Mouse (Mus musculus): ENCODE data around the gene Gata5. TPM values are rescaled to one million over a fixed set of nuclear protein-coding genes. Genes with fewer than 3 reads are reported as not detected.

The Gata5 gene
- polyA plus RNA-seq, 1 experiment = not detected

- 84% methylated on average over 1 of the region's 1 CpGs for WGBS
- TF ChIP-seq POLR2A (IDR thresholded peaks at IDR 0.05; ENCODE audit: borderline replicate concordance, control insufficient read depth, low read depth, low read length) = no peak
- no peak for TF ChIP-seq CTCF (IDR thresholded peaks at IDR 0.05; ENCODE audit: control insufficient read depth, insufficient read depth, low read length)
- H3K27ac ChIP-seq (ENCODE audit: control insufficient read depth, insufficient read depth, low read depth, low read length, poor library complexity) = no peak overlapping the region
Observed at GRCm38 (mm10) chr2:180329466-180329865, 5.0 kb downstream of the Gata5 start.

GRCm38 (mm10) chr2:180322674-180323355 is 11.7 kb downstream of the Gata5 start:
- no peak overlapping the region for H3K27ac ChIP-seq (ENCODE audit: control insufficient read depth, insufficient read depth, low read depth, low read length, poor library complexity)
- no peaks in the 10 kb centered on the region for H3K4me1 ChIP-seq (ENCODE audit: control insufficient read depth, insufficient read depth, low read length)
- 77% methylated on average over 14 of the region's 14 CpGs for WGBS
- no peak for TF ChIP-seq POLR2A (IDR thresholded peaks at IDR 0.05; ENCODE audit: borderline replicate concordance, control insufficient read depth, low read depth, low read length)
- no peak for TF ChIP-seq CTCF (IDR thresholded peaks at IDR 0.05; ENCODE audit: control insufficient read depth, insufficient read depth, low read length)
- H3K4me3 ChIP-seq (replicated peaks; ENCODE audit: control insufficient read depth, low read depth, low read length) = no peak overlapping the region

More at GRCm38 (mm10) chr2:180329466-180329865, 5.0 kb downstream of the Gata5 start:
- H3K4me1 ChIP-seq (ENCODE audit: control insufficient read depth, insufficient read depth, low read length) = no peaks in the 10 kb centered on the region
- H3K4me3 ChIP-seq (replicated peaks; ENCODE audit: control insufficient read depth, low read depth, low read length) = no peak overlapping the region

GRCm38 (mm10) chr2:180320216-180320615 is 14.3 kb downstream of the Gata5 start:
- H3K4me1 ChIP-seq (ENCODE audit: control insufficient read depth, insufficient read depth, low read length) = no peaks in the 10 kb centered on the region
- TF ChIP-seq POLR2A (IDR thresholded peaks at IDR 0.05; ENCODE audit: borderline replicate concordance, control insufficient read depth, low read depth, low read length) (no peak), CTCF (IDR thresholded peaks at IDR 0.05; ENCODE audit: control insufficient read depth, insufficient read depth, low read length) (no peak)
- H3K4me3 ChIP-seq (replicated peaks; ENCODE audit: control insufficient read depth, low read depth, low read length) = no peak overlapping the region
- 77% methylated on average over 4 of the region's 4 CpGs for WGBS
- H3K27ac ChIP-seq (ENCODE audit: control insufficient read depth, insufficient read depth, low read depth, low read length, poor library complexity) = no peak overlapping the region

GRCm38 (mm10) chr2:180317591-180317990 is 16.9 kb downstream of the Gata5 start:
- H3K27ac ChIP-seq (ENCODE audit: control insufficient read depth, insufficient read depth, low read depth, low read length, poor library complexity) = no peak overlapping the region
- no peak for TF ChIP-seq CTCF (IDR thresholded peaks at IDR 0.05; ENCODE audit: control insufficient read depth, insufficient read depth, low read length)
- no peak for TF ChIP-seq POLR2A (IDR thresholded peaks at IDR 0.05; ENCODE audit: borderline replicate concordance, control insufficient read depth, low read depth, low read length)
- H3K4me3 ChIP-seq (replicated peaks; ENCODE audit: control insufficient read depth, low read depth, low read length) = no peak overlapping the region
- H3K4me1 ChIP-seq (ENCODE audit: control insufficient read depth, insufficient read depth, low read length) = no peaks in the 10 kb centered on the region
- 80% methylated on average over 7 of the region's 7 CpGs for WGBS

- WGBS = 58% methylated on average over 2 of the region's 2 CpGs
- no peak overlapping the region for H3K4me3 ChIP-seq (replicated peaks; ENCODE audit: control insufficient read depth, low read depth, low read length)
- H3K27ac ChIP-seq (ENCODE audit: control insufficient read depth, insufficient read depth, low read depth, low read length, poor library complexity) = no peak overlapping the region
- no peaks in the 10 kb centered on the region for H3K4me1 ChIP-seq (ENCODE audit: control insufficient read depth, insufficient read depth, low read length)
- no peak for TF ChIP-seq CTCF (IDR thresholded peaks at IDR 0.05; ENCODE audit: control insufficient read depth, insufficient read depth, low read length)
- no peak for TF ChIP-seq POLR2A (IDR thresholded peaks at IDR 0.05; ENCODE audit: borderline replicate concordance, control insufficient read depth, low read depth, low read length)
Observed at GRCm38 (mm10) chr2:180314292-180314691, 20.2 kb downstream of the Gata5 start.

GRCm38 (mm10) chr2:180311147-180311546 is 23.4 kb downstream of the Gata5 start:
- no peak overlapping the region for H3K4me3 ChIP-seq (replicated peaks; ENCODE audit: control insufficient read depth, low read depth, low read length)
- 74% methylated on average over 4 of the region's 4 CpGs for WGBS
- TF ChIP-seq CTCF (IDR thresholded peaks at IDR 0.05; ENCODE audit: control insufficient read depth, insufficient read depth, low read length) (no peak), POLR2A (IDR thresholded peaks at IDR 0.05; ENCODE audit: borderline replicate concordance, control insufficient read depth, low read depth, low read length) (no peak)
- H3K4me1 ChIP-seq (ENCODE audit: control insufficient read depth, insufficient read depth, low read length) = no peaks in the 10 kb centered on the region
- no peak overlapping the region for H3K27ac ChIP-seq (ENCODE audit: control insufficient read depth, insufficient read depth, low read depth, low read length, poor library complexity)

- Histone ChIP-seq H3K4me1 (ENCODE audit: control insufficient read depth, insufficient read depth, low read length) (no peaks in the 10 kb centered on the region), H3K27ac (ENCODE audit: control insufficient read depth, insufficient read depth, low read depth, low read length, poor library complexity) (no peak overlapping the region), H3K4me3 (replicated peaks; ENCODE audit: control insufficient read depth, low read depth, low read length) (no peak overlapping the region)
- WGBS = 30% methylated on average over 2 of the region's 2 CpGs
- TF ChIP-seq CTCF (IDR thresholded peaks at IDR 0.05; ENCODE audit: control insufficient read depth, insufficient read depth, low read length) (no peak), POLR2A (IDR thresholded peaks at IDR 0.05; ENCODE audit: borderline replicate concordance, control insufficient read depth, low read depth, low read length) (no peak)
Observed at GRCm38 (mm10) chr2:180307680-180308079, 26.8 kb downstream of the Gata5 start.

GRCm38 (mm10) chr2:180306423-180307168 is 27.9 kb downstream of the Gata5 start:
- 82% methylated on average over 8 of the region's 8 CpGs for WGBS

More at GRCm38 (mm10) chr2:180306423-180307168, 27.9 kb downstream of the Gata5 start:
- Histone ChIP-seq H3K27ac (ENCODE audit: control insufficient read depth, insufficient read depth, low read depth, low read length, poor library complexity) (peak overlapping the region; percentile 15; the same call in 1 of the 2 replicates), H3K4me3 (replicated peaks; ENCODE audit: control insufficient read depth, low read depth, low read length) (no peak overlapping the region), H3K4me1 (ENCODE audit: control insufficient read depth, insufficient read depth, low read length) (no peaks in the 10 kb centered on the region)
- TF ChIP-seq CTCF (IDR thresholded peaks at IDR 0.05; ENCODE audit: control insufficient read depth, insufficient read depth, low read length) (no peak), POLR2A (IDR thresholded peaks at IDR 0.05; ENCODE audit: borderline replicate concordance, control insufficient read depth, low read depth, low read length) (no peak)
